Mouse (Mus musculus) small intestine, adult 2 months (tissue): ENCODE measurements around the gene Exosc3.

Source experiments
- CTCF ChIP-seq: fragments of 200-500 bp; IDR thresholded peaks from 2 replicates; pipeline ENCODE4 v1.5.1; 2012; ENCODE audit warnings: low read depth, mild to moderate bottlenecking, control low read depth, inconsistent platforms, low read length, moderate library complexity, mixed read lengths; ENCODE audit not compliant: insufficient replicate concordance, insufficient read length; ENCODE audit errors: extremely low read depth
- POLR2A ChIP-seq: fragments of 200-500 bp; IDR thresholded peaks from 2 replicates; pipeline ENCODE4 v1.6.1; 2012; ENCODE audit warnings: low read depth, mild to moderate bottlenecking, control low read depth, inconsistent platforms, low read length, moderate library complexity

DNA sequence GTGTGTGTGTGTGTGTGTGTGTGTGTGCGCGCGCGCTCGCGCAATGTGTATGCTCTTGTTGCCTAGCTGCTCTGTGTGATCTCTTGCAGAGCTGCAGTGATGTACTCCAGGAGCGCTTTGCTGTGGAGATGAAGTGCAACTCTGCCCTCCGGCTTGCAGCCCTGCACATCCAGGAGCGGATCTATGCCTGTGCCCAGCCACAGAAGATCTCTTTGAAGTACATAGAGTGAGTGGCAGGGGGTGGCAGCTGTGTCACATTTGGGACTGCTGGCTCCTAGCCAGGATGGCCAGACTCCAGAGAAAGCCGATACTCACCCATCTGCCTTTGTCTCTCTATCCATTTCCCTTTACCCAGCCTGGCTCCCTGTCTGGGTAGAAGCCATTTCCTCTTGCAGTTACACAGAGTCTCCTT is 71.5 kb downstream of the Exosc3 start:
- TF ChIP-seq CTCF (no peak), POLR2A (no peak)
